Mouse (Mus musculus): ENCODE data around the gene Defb48.

DNA sequence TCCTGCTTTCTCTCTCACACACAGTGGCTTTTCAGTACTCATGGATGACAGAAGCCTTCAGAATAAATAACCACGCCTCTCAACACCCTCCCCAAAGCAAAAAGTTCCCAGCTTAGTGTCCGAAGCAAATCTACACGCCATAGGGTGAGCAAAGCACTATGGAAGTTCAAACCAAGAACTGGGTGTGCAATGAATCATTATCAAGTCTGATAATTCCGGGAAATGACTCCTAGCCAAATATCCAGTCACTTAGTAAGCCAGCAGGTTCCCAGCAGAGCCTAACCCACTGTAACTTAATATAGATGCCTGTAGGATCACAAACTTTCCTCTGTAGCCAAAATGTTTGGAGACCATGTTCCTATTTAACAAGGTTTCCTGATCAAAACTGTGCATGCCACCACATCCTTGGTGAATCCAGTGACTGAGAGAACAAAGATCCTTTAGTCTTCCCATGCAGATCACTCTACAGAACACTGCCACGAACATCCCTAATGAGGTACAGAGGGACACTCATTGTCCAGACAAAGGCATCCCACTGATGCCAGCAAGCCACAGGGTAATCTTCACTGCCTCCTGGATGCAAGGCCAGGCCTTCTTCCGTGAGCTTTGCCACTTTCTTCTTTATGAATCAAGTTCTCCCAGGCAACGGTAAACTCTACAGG, 7.7 kb upstream of the Defb48 start:
- no peak for TF ChIP-seq EP300 (IDR thresholded peaks at IDR 0.05; ENCODE audit: low read depth)
- TF ChIP-seq CTCF (IDR thresholded peaks at IDR 0.05; ENCODE audit: low read depth) = no peak

Data from heart, postnatal 0 days (tissue).